Mouse (Mus musculus) ES-E14 (cell line): ENCODE data around the gene Tppp.

ENCODE experiments used
- CHD2 ChIP-seq: IDR thresholded peaks from 2 replicates; pipeline ENCODE4 v1.6.1; 2014; ENCODE audit warnings: mild to moderate bottlenecking, low read depth, low read length, inconsistent platforms
- HCFC1 ChIP-seq: IDR thresholded peaks from 2 replicates; pipeline ENCODE4 v1.6.1; 2012; ENCODE audit warnings: low read length, inconsistent platforms, borderline replicate concordance; ENCODE audit not compliant: insufficient read depth
- MAFK ChIP-seq: IDR thresholded peaks from 2 replicates; pipeline ENCODE4 v1.6.1; 2014; ENCODE audit warnings: mild to moderate bottlenecking, low read depth, low read length, inconsistent platforms; ENCODE audit not compliant: insufficient read depth
- ZNF384 ChIP-seq: IDR thresholded peaks from 2 replicates; pipeline ENCODE4 v1.6.1; 2012; ENCODE audit warnings: low read depth, low read length, inconsistent platforms

DNA sequence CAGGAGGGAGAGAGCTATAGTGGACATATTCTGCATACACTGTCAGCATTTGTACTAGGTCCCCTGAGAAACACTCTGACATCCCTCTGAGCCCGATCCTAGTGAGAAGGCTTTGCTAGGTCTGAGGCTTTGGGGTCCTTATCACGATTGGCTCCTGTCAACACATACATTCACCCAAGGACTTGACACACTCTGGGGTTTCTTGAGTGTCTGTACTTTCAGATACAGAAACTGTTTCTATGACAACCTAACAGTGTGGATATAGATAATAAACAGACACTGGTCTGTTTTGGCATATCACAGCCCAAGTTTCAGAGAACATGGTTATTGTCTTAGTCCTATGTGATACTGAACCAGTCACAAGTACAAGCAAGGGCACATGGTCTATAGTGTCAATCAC lies 18.4 kb upstream of the Tppp start:
- TF ChIP-seq ZNF384 (no peak), MAFK (no peak), HCFC1 (no peak), CHD2 (no peak)
